Mouse (Mus musculus) left cerebral cortex, postnatal 25 days (tissue): ENCODE results near the gene Gmnn. TPM values are rescaled to one million over a fixed set of nuclear protein-coding genes. Genes with fewer than 3 reads are reported as not detected.
"Not testable (repeated sequence)": the region's sequence is repeated elsewhere in the genome, so short reads cannot be mapped to it uniquely, and the experiment has no call there.

Source experiments
- DNase-seq, 2 experiments: peaks; one replicate each; pipeline ENCODE4 v3.0.0; 2022; ENCODE audit warnings: low spot score in 2 of 2, mixed read lengths in 1 of 2
- intact Hi-C: fragments of 180-260 bp; cut with DNase I; formaldehyde crosslinking; loops from one replicate; pipeline ENCODE4 v1.15.1; 2025
- total RNA-seq, 2 experiments: library from RNA; stranded (reverse); gene quantifications; 2 replicates each; pipeline ENCODE4 v1.2.3; 2021

Gene Gmnn
- total RNA-seq, 2 experiments from 2014 or later = 3.4 to 4.6 TPM

DNA sequence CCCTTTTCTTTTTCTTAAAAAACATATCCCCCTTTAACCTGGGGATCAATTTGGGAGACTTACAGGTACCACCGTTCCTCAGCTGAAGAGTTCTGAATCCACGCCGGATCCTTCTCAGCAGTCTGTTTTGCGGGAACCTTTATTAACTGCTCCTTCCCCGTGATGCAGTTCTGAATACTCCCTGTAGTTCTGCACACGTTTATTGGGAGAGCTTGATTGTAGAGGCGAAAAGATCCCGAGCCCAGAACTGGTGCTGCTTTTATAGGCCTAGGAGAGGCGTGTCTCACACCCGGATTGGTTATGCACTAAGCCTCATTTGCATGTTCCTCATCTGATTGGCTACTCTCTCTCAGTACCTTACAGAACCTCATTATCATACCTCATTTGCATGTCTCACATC lies 9.8 kb upstream of the Gmnn start:
- intact Hi-C loops = not testable (repeated sequence)

DNA sequence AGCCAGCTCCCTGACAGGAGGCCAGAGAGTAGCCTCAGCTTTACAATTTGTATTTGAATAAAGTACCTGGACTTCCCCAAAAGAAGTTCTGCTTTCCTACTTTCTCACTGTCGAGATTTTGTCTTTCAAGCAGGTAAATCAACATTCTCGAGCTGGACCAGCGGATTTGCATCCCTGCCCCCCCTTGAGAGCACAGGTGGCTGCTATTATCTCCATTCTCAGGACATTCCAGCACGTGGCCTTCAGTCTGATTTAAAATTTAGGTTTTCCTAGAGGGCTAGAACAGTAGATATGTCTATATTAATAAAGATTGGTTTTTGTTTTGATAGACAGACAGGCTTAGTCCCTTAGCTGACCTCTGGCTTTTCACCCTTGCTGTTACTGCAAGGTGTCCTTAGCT lies 6.1 kb upstream of the Gmnn start:
- intact Hi-C loops, DNase-seq: not testable (repeated sequence)

More for the DNA sequence above, 9.8 kb upstream of the Gmnn start:
- DNase-seq = not testable (repeated sequence)

- intact Hi-C loops = no loop called here
These were observed 531 bp upstream of the Gmnn start for GRCm38 (mm10) chr13:24762254-24762653.

DNA sequence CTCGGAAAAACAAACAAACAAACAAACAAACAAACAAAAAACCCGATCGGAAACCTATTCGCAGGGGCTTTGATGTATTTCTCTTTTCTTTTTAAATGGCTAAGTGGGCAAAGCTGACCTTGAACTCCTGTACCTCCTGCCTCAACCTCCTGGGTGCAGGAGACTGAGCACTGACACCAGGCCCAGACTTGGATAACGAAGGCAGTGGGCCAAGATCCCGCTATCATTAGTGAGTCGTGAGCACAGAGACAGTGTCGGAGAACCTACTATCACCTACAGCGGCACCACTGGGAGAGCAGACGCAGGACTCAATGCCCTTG lies 680 bp downstream of the Gmnn start:
- DNase-seq = no peak
- intact Hi-C loops = no loop called here

More at GRCm38 (mm10) chr13:24762254-24762653, 531 bp upstream of the Gmnn start:
- no peak for DNase-seq

DNA sequence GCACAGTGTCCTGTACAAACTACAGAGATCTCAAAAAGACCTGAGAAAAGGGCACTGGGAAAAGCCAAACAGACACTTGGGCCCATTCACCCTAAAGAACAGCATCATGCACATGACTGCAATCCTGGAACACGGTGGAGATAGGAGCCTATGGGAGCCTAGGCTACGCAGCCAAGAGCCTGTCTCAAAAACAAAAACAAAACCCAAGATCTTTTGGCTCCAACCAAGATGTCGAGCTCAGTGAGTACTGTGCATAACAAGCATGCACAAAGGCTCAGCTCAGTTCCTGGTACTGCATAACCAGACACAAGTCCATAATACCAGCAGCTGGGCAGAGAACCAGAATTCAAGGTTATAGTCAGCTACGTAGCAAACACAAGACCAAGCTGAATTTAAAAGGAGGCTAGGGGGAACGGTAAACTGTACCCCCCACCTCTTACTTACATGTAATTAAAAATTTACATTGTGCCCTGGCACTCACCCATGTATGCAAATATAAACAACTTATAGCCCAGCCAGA lies 1.3 kb downstream of the Gmnn start:
- DNase-seq = no peak
- intact Hi-C loops = no loop called here

DNA sequence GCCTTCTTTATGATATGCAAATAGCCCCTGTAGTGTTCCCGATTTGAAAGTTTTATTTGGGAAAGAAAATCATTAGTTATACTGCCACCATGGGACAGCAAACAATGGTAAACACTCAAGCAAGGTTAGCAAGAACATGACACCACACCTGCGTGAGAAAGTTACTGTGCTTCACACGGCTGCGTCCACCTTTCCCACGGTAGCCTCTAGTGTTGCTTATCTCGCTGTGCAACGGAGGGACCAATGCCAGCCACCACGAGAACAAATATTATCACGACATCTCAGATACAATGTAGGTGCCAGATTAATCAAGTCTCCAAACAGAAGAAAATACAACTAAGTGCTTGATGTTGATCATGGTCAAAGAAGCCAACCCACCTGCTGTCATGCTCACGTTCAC lies 2.3 kb downstream of the Gmnn start:
- intact Hi-C loops = no loop called here

GRCm38 (mm10) chr13:24757820-24758564 lies 3.7 kb downstream of the Gmnn start:
- no peak for DNase-seq
- intact Hi-C loops = no loop called here

More for the DNA sequence above, 2.3 kb downstream of the Gmnn start:
- DNase-seq = no peak

DNA sequence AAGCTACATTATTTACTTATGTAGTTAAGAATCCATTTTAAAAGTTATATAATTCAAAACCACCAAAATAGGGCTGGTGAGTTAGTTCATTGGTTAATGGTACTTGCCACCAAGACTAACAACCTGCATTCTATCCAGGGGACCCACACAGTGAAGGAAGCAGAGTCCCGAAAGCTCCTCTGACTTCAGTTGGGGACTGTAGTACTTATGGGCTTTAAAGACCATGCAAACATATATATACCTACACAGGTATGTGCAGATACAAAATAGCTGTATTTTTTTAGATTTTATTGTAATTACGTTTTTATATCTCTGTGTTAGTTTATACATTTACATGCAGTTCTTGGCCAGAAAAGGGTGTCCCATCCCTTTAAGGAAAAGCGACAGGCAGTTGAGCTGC lies 5.0 kb downstream of the Gmnn start:
- intact Hi-C loops = no loop called here
- DNase-seq = no peak

GRCm38 (mm10) chr13:24751396-24751795 lies 10.3 kb downstream of the Gmnn start:
- peak in 1 of 2 experiments; percentile 48 for DNase-seq
- intact Hi-C loops = no loop called here

- intact Hi-C loops = no loop called here
- no peak for DNase-seq
These were observed 10.9 kb downstream of the Gmnn start for GRCm38 (mm10) chr13:24750807-24751206.

GRCm38 (mm10) chr13:24747823-24748222 lies 13.9 kb downstream of the Gmnn start:
- intact Hi-C loops = no loop called here
- DNase-seq = no peak

- intact Hi-C loops = no loop called here
- DNase-seq = no peak
These were observed 20.7 kb downstream of the Gmnn start, which contains the start of gene Armh2 for GRCm38 (mm10) chr13:24741028-24741427. TSS of gene Armh2 (plus strand) at chr13:24741232.

- DNase-seq = no peak
- intact Hi-C loops = no loop called here
These were observed 26.1 kb downstream of the Gmnn start for GRCm38 (mm10) chr13:24735608-24736131.

- intact Hi-C loops = no loop called here
These were observed 27.2 kb downstream of the Gmnn start for GRCm38 (mm10) chr13:24734502-24734901.

DNA sequence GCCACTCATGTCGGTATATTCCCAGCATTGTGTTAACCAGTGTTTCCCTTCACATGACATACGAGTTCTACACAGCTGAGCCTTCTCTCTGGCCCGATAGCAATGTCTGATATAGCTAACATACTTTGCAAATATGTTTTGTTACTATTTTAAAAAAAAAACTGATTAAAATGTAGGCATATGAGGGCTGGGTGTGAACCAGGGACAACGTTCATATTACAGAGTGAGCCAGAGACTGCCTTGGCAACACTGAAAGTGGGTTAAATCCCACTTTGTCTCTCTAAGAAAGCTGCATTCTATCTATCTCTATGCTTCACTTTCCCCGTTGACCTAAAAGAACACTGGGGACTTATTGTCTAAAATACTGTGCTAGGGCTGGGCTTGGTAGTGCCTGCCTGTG lies 32.6 kb downstream of the Gmnn start:
- peak in 1 of 2 experiments; percentile 47 for DNase-seq
- intact Hi-C loops = no loop called here

More at GRCm38 (mm10) chr13:24734502-24734901, 27.2 kb downstream of the Gmnn start:
- DNase-seq = no peak

GRCm38 (mm10) chr13:24724395-24724759 lies 37.3 kb downstream of the Gmnn start:
- intact Hi-C loops = no loop called here
- peak in 1 of 2 experiments; percentile 6 for DNase-seq

- intact Hi-C loops = no loop called here
These were observed 37.9 kb downstream of the Gmnn start for GRCm38 (mm10) chr13:24723699-24724394.

GRCm38 (mm10) chr13:24721502-24721901 lies 40.2 kb downstream of the Gmnn start:
- intact Hi-C loops = no loop called here
- no peak for DNase-seq

More at GRCm38 (mm10) chr13:24723699-24724394, 37.9 kb downstream of the Gmnn start:
- DNase-seq = no peak

DNA sequence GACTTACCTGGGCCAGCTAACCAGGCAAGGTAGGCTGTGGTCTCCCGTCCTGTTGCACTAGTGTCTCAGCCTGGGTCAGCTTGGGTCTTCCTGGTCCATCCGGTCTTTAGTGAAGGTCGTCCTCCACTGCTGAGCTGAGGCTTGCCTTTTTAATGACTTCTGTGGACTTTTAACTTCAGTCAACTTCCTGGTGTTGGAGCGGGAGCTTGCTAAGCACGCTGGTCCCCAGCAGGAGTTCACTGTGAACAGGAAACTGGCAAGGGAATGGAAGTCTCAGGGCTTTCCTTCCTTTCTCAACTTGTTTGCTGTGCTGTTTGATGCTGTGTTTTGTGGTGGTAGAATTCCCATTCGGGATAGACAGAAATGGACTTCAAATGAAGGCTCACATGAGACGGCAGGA lies 44.0 kb downstream of the Gmnn start:
- intact Hi-C loops = no loop called here
- DNase-seq = no peak

GRCm38 (mm10) chr13:24716441-24716840 lies 45.3 kb downstream of the Gmnn start:
- no peak for DNase-seq
- intact Hi-C loops = no loop called here

DNA sequence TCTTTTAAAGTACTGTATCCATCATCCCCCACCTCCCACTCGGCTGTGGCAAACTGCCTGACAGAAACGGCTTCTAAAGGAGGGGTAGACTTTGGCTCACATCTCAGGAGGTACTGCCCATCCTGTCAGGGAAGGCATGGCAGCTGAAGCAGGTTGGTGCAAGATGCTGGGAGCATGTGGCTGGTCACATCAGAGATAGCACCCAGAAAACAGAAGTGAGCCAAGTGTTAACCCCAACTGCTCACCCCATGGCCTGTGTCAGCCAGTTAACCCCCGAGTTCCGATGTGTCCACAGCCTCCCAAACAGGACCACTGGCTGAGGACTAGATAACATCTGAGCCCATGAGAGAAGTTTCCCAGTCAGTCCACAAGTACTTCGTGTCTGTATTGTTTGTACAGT lies 46.1 kb downstream of the Gmnn start:
- peak in 1 of 2 experiments; percentile 33 for DNase-seq
- intact Hi-C loops = no loop called here
